Mouse (Mus musculus): ENCODE results near the gene Dnajc12. TPM values are rescaled to one million over a fixed set of nuclear protein-coding genes. Genes with fewer than 3 reads are reported as not detected.
"Not testable (repeated sequence)": the region's sequence is repeated elsewhere in the genome, so short reads cannot be mapped to it uniquely, and the experiment has no call there.

The Dnajc12 gene
- polyA plus RNA-seq, 1 experiment from 2014 or later, result 6.4 TPM

DNA sequence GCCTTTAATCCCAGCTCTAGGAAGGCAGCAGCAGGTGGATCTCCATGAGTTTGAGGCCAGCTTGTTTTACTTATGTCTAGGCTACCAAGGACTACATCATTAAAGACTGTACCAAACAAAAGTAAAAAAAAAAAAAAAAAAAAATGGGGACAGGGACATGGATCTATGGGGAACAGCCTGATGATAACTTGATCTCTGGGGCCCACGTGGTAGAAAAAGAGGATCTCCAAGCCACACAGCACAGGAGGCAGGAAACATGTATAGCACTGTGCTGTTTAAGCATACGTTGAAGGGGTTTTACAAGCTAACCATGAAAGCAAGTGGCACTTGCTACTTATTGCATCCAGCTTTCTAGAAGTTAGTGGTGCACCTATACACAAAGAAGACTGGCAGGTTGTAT is 40.9 kb upstream of the Dnajc12 start:
- ATAC-seq, result no peak
- peaks cover 2% of the 10 kb centered on the region; the same call in 1 of the 2 replicates for H3K4me1 ChIP-seq (replicated peaks; ENCODE audit: control insufficient read depth, insufficient read depth, low read length)
- no peak overlapping the region for H3K9ac ChIP-seq (ENCODE audit: low read depth, low read length)
- no peaks in the 10 kb centered on the region for H3K36me3 ChIP-seq (ENCODE audit: control insufficient read depth, insufficient read depth)
- no peak overlapping the region for H3K4me2 ChIP-seq (replicated peaks; ENCODE audit: low read depth)
- no peaks in the 10 kb centered on the region; the same call in 1 of the 2 replicates for H3K9me3 ChIP-seq (ENCODE audit: control insufficient read depth)
- no peaks in the 10 kb centered on the region for H3K27me3 ChIP-seq (replicated peaks; ENCODE audit: control insufficient read depth, insufficient read depth, low read length)
- 93% methylated on average over 2 of the region's 2 CpGs for WGBS
- no peak overlapping the region for H3K4me3 ChIP-seq (ENCODE audit: low read depth, low read length)
- TF ChIP-seq CTCF (IDR thresholded peaks at IDR 0.05; ENCODE audit: low read depth), result no peak
- no peak overlapping the region for H3K27ac ChIP-seq (ENCODE audit: low read depth, low read length)

DNA sequence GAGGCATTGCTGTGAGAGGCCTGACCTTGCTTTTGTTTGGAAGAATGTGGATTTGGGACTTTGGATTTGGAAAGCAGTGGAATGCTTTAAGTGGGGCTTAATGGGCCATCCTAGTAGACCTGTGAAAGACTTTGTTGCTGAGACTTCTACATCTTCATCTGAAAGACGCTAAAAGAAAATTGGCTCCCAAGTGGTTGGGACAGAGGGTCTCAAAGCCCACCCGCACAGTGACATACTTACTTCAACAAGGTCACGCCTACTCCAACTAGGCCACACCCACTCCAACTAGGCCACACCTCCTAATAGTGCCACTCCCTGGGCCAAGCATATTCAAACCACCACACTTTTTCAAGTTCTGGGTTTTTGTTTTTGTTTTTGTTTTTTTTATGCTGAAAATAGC is 37.5 kb upstream of the Dnajc12 start:
- ATAC-seq, result no peak
- Histone ChIP-seq H3K4me2 (replicated peaks; ENCODE audit: low read depth) (no peak overlapping the region), H3K9ac (ENCODE audit: low read depth, low read length) (no peak overlapping the region), H3K36me3 (ENCODE audit: control insufficient read depth, insufficient read depth) (no peaks in the 10 kb centered on the region), H3K27me3 (replicated peaks; ENCODE audit: control insufficient read depth, insufficient read depth, low read length) (no peaks in the 10 kb centered on the region), H3K27ac (ENCODE audit: low read depth, low read length) (no peak overlapping the region), H3K4me3 (ENCODE audit: low read depth, low read length) (no peak overlapping the region), H3K9me3 (ENCODE audit: control insufficient read depth) (no peaks in the 10 kb centered on the region; the same call in 1 of the 2 replicates), H3K4me1 (replicated peaks; ENCODE audit: control insufficient read depth, insufficient read depth, low read length) (no peaks in the 10 kb centered on the region)
- WGBS, result 87% methylated on average over 3 of the region's 3 CpGs
- no peak for TF ChIP-seq CTCF (IDR thresholded peaks at IDR 0.05; ENCODE audit: low read depth)

DNA sequence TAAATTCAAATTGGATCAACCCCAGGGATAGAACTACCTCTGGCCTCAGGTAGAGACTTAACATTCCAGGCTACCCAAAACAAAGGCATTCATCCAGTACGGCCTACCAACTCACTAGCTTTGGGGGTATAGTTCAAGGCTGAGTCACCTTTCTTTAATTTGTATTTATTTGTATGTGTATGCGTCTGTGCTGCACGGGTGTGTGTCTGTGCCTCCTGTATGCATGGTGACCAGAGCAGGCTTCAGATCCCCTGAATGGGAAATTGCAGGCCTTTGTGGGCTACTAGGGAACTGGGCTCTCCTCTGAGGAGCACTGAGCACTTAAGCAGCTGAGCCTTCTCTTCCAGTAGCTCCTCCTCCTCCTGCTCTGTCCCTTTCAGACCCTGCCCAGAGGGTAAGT is 34.0 kb upstream of the Dnajc12 start:
- Histone ChIP-seq H3K9ac (ENCODE audit: low read depth, low read length) (no peak overlapping the region), H3K27ac (ENCODE audit: low read depth, low read length) (no peak overlapping the region), H3K4me1 (replicated peaks; ENCODE audit: control insufficient read depth, insufficient read depth, low read length) (no peaks in the 10 kb centered on the region), H3K4me3 (ENCODE audit: low read depth, low read length) (no peak overlapping the region), H3K36me3 (ENCODE audit: control insufficient read depth, insufficient read depth) (no peaks in the 10 kb centered on the region), H3K4me2 (replicated peaks; ENCODE audit: low read depth) (no peak overlapping the region), H3K27me3 (replicated peaks; ENCODE audit: control insufficient read depth, insufficient read depth, low read length) (no peaks in the 10 kb centered on the region), H3K9me3 (ENCODE audit: control insufficient read depth) (no peaks in the 10 kb centered on the region; the same call in 1 of the 2 replicates)
- WGBS, result 70% methylated on average over 3 of the region's 3 CpGs
- no peak for ATAC-seq
- TF ChIP-seq CTCF (IDR thresholded peaks at IDR 0.05; ENCODE audit: low read depth), result no peak

DNA sequence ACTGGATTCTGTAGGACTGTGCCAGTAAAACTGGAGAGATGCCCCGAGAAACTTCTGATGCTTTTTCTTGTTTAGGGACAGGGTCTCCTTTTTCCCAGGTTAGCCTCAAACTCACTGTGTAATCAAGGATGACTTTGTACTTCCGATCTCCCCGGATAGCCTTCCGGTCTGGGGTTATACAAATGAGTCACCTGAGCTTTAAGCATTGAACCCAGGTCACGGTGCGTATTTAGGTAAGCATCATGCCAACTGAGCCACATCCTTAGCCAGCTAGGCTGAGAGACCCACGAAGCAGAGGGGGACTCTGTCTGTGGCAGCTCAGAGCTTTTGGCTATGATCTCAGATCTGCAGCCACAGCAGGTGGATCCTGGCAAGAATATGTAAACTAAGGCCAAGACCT is 31.6 kb upstream of the Dnajc12 start:
- TF ChIP-seq CTCF (IDR thresholded peaks at IDR 0.05; ENCODE audit: low read depth), result no peak
- H3K4me1 ChIP-seq (replicated peaks; ENCODE audit: control insufficient read depth, insufficient read depth, low read length), result no peaks in the 10 kb centered on the region
- no peak for ATAC-seq
- H3K27ac ChIP-seq (ENCODE audit: low read depth, low read length), result no peak overlapping the region
- no peak overlapping the region for H3K4me3 ChIP-seq (ENCODE audit: low read depth, low read length)
- H3K4me2 ChIP-seq (replicated peaks; ENCODE audit: low read depth), result no peak overlapping the region
- no peaks in the 10 kb centered on the region for H3K27me3 ChIP-seq (replicated peaks; ENCODE audit: control insufficient read depth, insufficient read depth, low read length)
- 87% methylated on average over 7 of the region's 7 CpGs for WGBS
- H3K36me3 ChIP-seq (ENCODE audit: control insufficient read depth, insufficient read depth), result no peaks in the 10 kb centered on the region
- no peaks in the 10 kb centered on the region for H3K9me3 ChIP-seq (ENCODE audit: control insufficient read depth)
- no peak overlapping the region for H3K9ac ChIP-seq (ENCODE audit: low read depth, low read length)

DNA sequence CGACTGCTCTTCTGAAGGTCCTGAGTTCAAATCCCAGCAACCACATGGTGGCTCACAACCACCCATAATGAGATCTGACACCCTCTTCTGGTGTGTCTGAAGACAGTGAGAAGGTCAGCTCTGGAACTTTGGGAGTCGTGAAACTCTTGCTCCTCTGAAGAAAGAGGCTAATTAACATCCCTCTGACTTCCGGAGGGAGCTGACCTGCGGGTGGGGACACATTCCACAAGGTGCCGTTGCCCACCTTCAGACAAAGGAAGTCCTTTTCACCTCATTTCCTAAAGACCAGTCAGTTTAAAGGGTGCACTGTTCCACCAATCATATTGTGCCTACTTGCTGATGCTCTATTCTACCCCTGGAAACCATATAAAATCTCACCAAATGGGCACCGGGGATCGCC is 31.1 kb upstream of the Dnajc12 start:
- H3K4me2 ChIP-seq (replicated peaks; ENCODE audit: low read depth); H3K27ac ChIP-seq (ENCODE audit: low read depth, low read length); H3K27me3 ChIP-seq (replicated peaks; ENCODE audit: control insufficient read depth, insufficient read depth, low read length); ATAC-seq; H3K9ac ChIP-seq (ENCODE audit: low read depth, low read length); H3K4me1 ChIP-seq (replicated peaks; ENCODE audit: control insufficient read depth, insufficient read depth, low read length); H3K36me3 ChIP-seq (ENCODE audit: control insufficient read depth, insufficient read depth); H3K9me3 ChIP-seq (ENCODE audit: control insufficient read depth); H3K4me3 ChIP-seq (ENCODE audit: low read depth, low read length): not testable (repeated sequence)
- 81% methylated on average over 7 of the region's 7 CpGs for WGBS

DNA sequence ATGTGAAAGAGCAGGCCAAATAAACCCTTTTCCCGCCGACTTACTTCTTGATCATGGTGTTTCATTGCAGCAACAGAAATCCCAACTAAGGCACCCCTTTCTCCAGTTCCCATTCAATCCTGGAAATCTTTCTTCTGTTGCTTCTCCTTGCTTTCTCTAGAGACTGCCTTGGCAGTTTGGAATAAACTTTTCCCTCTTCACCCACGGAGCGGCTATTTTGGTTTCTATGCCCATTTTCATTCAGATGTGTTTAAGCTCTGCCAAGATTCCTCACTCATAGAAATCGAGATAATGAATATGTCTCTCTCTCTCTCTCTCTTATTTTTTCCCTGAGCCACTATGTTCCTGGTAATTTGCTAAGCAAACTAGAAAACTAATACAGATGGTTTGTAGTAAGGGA is 30.1 kb upstream of the Dnajc12 start:
- Histone ChIP-seq H3K4me2 (replicated peaks; ENCODE audit: low read depth) (no peak overlapping the region), H3K27me3 (replicated peaks; ENCODE audit: control insufficient read depth, insufficient read depth, low read length) (no peaks in the 10 kb centered on the region), H3K4me1 (replicated peaks; ENCODE audit: control insufficient read depth, insufficient read depth, low read length) (no peaks in the 10 kb centered on the region), H3K4me3 (ENCODE audit: low read depth, low read length) (no peak overlapping the region), H3K9me3 (ENCODE audit: control insufficient read depth) (no peaks in the 10 kb centered on the region), H3K9ac (ENCODE audit: low read depth, low read length) (no peak overlapping the region), H3K27ac (ENCODE audit: low read depth, low read length) (no peak overlapping the region), H3K36me3 (ENCODE audit: control insufficient read depth, insufficient read depth) (no peaks in the 10 kb centered on the region)
- no peak for ATAC-seq
- TF ChIP-seq CTCF (IDR thresholded peaks at IDR 0.05; ENCODE audit: low read depth), result no peak
- WGBS, result 86% methylated on average over 5 of the region's 5 CpGs

DNA sequence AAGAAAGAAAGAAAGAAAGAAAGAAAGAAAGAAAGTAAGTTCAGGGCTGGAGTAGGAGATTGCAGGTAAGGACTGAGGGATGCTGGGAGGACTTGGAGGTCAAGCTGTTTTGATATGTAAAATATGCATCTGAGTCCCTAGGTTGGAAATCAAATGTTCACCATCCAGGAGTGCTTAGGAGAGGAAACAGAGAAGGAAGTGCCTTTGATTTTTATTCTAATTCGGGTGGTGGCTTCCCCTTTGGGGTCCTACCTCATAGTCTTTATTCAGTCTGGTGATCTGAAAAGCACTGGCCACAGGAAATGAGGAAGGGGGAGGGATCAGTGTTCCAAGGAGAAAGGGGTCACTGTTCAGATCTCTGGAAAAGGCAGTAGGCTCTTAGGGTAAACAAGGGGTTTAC is 21.7 kb upstream of the Dnajc12 start:
- Histone ChIP-seq H3K27ac (ENCODE audit: low read depth, low read length) (no peak overlapping the region), H3K9me3 (ENCODE audit: control insufficient read depth) (no peaks in the 10 kb centered on the region), H3K4me3 (ENCODE audit: low read depth, low read length) (no peak overlapping the region), H3K9ac (ENCODE audit: low read depth, low read length) (no peak overlapping the region), H3K36me3 (ENCODE audit: control insufficient read depth, insufficient read depth) (no peaks in the 10 kb centered on the region), H3K4me1 (replicated peaks; ENCODE audit: control insufficient read depth, insufficient read depth, low read length) (no peaks in the 10 kb centered on the region), H3K27me3 (replicated peaks; ENCODE audit: control insufficient read depth, insufficient read depth, low read length) (no peaks in the 10 kb centered on the region), H3K4me2 (replicated peaks; ENCODE audit: low read depth) (no peak overlapping the region)
- no peak for ATAC-seq
- TF ChIP-seq CTCF (IDR thresholded peaks at IDR 0.05; ENCODE audit: low read depth), result no peak
- 45% methylated on average over 1 of the region's 1 CpGs for WGBS
